Mouse (Mus musculus): ENCODE measurements at regions not wholly inside any gene's neighbourhood (a gene's known extent, or its start where the extent isn't known, plus 50 kb on each side); places are given as distances from the start of the nearest gene placed in this dataset.

DNA sequence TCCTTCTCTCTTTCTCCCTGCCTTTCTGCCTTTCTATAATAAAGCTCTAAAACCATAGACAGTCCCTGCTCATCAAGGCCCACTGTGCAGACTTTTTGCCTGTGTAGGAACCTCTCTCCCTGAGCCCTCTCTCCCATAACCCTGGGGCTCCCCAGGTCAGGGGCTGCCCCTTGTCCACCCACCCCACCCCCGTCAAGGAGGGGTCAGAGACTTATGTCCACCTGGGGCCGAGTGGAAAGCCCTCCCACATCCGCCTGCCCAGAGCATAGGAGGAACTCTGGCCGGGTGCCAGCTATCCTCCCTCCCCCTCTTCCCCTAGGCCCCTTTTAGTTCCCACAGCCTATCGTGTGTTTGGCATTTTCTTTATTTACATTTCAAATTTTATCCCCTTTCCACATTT is 81.8 kb upstream of the Cxcl13 start:
- TF ChIP-seq CTCF (IDR thresholded peaks at IDR 0.05; ENCODE audit: control insufficient read depth, insufficient read depth, insufficient read length) (no peak), USF1 (IDR thresholded peaks at IDR 0.05; ENCODE audit: low read depth) (no peak), MYOG (IDR thresholded peaks at IDR 0.05; ENCODE audit: control insufficient read depth, extremely low read depth, insufficient read length) (no peak), MYOD1 (IDR thresholded peaks at IDR 0.05; ENCODE audit: control insufficient read depth, insufficient read length, low read depth) (no peak), MAX (IDR thresholded peaks at IDR 0.05) (no peak)
